Mouse (Mus musculus) fat pad, adult 2 months (tissue): Measurements from ENCODE around the gene Spef2.
"Not testable (repeated sequence)": the region's sequence is repeated elsewhere in the genome, so short reads cannot be mapped to it uniquely, and the experiment has no call there.

Experiments
- DNase-seq: peaks from one replicate; pipeline ENCODE4 v3.0.0-alpha.2; 2011; ENCODE audit warnings: low read depth, low spot score; ENCODE audit errors: extremely low read depth

Gene Spef2

DNA sequence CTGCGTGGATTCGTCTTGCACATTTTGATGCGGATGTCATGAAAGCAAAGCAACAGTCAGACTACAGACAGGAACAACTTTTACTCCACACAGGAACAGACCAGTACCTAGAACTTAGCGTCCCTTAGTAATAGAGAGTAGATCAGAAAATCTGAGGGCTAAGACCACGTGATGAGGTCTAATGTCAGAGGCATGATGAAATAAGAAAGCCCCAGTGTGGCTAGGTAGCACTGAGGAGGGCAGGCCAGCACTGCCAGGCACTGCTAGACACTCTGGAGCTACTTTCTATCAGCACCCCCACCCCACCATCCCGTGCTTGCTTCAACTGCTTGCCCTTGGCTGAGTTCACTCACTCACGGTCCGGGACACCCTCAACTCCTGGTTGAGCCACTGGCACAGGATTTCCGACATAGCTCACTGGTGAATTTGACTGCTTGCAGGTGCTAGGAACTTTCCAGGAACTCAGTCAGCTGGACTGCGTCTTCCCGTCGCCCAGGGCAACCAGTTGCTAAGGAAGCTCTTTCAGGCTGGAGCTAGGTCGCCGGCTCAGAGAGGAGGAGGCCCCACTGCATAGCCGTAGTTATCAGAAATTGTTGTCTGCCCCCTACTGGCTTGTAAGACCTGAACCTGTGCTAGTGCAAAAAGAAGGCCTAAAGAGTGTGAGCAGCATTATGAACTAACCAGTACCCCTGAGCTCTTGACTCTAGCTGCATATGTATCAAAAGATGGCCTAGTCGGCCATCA, at the start of gene Spef2:
TSS of gene Spef2 (minus strand) at position 510 of the 744 bp plus-strand sequence.
- no peak for DNase-seq

DNA sequence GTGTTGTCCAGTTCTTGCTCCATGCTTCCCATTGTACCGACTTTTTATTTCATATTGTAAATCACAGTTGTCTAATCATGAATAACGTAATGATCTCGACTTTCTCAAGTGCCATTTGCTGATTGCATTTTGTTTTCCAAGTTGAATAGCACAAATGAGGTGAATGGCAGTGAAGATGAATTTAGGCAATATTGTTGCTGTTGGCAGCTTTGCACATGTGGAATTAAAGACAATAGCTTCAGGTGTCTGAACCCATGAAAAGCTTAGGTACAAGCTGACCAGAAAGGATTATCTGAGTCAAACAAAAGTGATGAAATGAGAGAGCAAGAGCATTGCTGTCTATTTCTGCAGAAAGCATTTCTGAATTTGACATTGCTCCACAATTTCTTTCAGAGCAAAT, 45.5 kb upstream of the Spef2 start:
- DNase-seq, result peak; percentile 82

- no peak for DNase-seq
Measured at GRCm38 (mm10) chr15:9788245-9789030, 39.8 kb upstream of the Spef2 start.

DNA sequence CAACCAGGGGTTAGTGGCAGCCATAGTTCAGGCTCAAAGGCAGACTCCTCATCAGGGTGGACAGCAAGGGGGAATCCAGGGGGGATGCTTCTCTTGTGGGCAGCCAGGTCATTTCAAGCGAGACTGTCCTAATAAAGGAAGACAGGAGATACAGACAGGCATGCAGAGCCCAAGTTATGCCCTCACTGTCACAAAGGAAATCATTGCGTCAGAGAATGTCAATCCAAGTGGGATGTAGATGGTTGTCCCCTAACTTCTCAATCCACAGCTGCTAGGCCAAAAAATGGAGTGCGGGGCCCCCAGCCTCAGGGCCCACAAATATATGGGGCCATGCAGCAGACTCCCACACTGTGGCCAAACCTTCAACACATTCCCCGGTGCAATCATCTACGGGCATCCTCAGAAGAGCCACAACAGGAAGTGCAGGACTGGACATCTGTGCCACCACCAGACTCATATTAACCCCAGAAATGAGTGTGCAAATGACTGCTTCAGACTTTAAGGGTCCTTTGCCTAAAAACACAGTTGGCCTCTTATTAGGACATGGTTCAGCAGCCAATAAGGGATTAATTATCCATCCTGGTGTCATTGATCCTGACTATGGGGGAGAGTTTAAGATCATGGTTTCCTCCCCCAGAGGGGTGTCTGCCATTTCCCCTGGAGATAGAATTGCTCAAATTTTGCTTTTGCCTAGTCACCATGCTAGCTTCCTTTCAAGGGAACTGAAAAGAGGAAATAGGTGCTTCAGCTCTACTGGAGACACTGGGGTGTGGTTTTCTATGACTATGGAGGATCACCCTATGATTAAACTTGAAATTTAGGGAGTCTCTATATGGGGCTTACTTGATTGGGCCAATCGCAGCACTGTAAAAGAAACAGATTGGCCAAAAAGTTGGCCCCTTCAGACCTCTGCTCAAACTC, 25.8 kb upstream of the Spef2 start:
- DNase-seq, result not testable (repeated sequence)

- no peak for DNase-seq
Measured at GRCm38 (mm10) chr15:9768184-9768918, 19.7 kb upstream of the Spef2 start.

- no peak for DNase-seq
Measured at GRCm38 (mm10) chr15:9767034-9767433, 18.4 kb upstream of the Spef2 start.

GRCm38 (mm10) chr15:9750966-9751365, 2.3 kb upstream of the Spef2 start:
- DNase-seq, result peak; percentile 68

DNA sequence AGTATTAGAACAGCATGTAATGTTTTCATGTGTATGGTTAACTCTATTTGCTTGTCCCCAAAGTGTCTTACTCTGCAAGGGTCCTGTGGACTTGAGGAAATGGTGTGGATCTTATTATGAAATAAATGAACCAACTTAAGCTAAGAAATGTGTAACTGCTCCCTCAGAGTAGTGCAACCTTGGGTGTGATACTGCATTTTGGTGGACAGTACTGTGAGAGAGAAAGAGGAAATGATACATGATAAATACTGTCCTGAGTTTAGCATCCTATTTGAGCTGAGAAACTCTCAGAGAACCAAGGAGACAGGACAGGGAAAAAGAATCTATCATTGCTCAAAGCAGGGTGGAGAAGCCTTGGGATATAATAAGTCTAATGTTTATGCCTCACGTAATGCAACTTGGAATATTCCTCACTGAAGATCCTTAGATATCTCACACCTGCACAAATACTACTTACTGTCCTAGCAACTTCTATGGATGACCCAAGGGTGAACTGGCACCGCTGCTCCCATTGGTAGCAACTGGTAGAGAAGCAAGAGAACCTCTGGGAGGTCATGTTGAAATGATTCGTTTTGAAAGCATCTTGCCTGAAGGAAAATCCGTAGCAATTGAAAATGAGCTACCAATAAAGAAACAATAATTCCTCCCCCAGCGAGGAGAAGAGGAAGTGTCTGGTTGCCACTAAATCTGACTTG, 1.1 kb downstream of the Spef2 start:
- DNase-seq, result peak; percentile 88

GRCm38 (mm10) chr15:9742172-9742571, 6.5 kb downstream of the Spef2 start:
- DNase-seq, result no peak

GRCm38 (mm10) chr15:9714574-9715458, 33.9 kb downstream of the Spef2 start:
- DNase-seq, result no peak

DNA sequence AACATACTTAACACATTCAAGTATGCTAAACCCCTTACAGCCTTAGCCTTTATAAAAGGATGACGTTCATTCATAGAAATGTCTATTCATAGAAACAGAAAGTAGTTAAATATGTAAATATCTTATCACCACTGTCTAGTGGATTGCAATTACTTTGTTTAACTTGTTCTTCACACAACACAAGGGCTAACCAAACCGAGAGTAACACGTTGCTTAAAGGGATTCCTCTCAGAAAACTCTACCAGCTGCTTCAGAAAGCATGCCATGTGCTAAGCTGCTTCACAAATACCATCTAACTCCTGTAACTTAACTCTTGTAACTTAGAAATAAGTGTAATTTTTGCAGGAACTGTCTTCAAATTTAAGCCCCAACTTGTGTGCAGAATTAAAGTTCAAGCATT, 35.0 kb downstream of the Spef2 start:
- no peak for DNase-seq

DNA sequence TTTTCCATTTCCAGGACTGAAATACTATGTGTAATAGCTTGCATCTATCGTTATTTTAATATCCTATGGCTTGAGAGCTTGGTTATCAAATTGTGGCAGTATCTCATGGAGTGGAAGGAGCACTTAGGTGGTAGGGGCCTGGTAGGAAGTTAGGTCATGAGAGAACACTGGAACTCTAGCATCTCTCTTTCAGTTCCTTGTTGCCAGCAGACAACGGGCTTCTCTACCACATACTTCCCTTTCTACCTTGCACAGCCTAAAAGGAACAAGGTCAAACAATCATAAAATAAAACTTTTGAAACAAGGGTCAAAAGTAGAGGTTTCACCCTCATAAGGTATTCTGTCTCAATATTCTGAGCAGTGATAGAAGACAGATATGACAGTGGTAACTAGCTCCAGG, 38.3 kb downstream of the Spef2 start:
- DNase-seq, result no peak

- DNase-seq, result no peak
Measured at GRCm38 (mm10) chr15:9705830-9706450, 42.7 kb downstream of the Spef2 start.

- no peak for DNase-seq
Measured at GRCm38 (mm10) chr15:9701845-9702244, 46.8 kb downstream of the Spef2 start.

DNA sequence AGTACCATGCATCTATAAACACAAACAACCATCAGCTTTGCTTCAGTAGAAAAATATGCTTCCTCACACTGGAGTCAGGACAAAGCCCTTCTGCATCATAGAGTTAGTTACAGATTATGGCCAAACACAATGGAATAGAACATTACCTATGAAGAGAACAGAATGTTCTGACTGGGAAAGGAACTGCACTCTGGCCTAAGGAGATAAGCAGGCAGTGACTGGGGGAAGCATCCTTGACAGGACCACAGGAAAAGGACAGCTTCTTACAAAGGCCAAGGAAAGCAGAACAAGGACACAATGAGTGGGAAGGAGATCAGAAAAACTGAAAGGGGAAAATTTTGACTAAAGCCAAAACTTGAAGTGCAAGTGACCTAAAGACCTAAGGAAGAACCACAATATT, 56.9 kb downstream of the Spef2 start:
- DNase-seq, result no peak

GRCm38 (mm10) chr15:9690845-9691244, 57.8 kb downstream of the Spef2 start:
- no peak for DNase-seq

- no peak for DNase-seq
Measured at GRCm38 (mm10) chr15:9690436-9690835, 58.2 kb downstream of the Spef2 start.

DNA sequence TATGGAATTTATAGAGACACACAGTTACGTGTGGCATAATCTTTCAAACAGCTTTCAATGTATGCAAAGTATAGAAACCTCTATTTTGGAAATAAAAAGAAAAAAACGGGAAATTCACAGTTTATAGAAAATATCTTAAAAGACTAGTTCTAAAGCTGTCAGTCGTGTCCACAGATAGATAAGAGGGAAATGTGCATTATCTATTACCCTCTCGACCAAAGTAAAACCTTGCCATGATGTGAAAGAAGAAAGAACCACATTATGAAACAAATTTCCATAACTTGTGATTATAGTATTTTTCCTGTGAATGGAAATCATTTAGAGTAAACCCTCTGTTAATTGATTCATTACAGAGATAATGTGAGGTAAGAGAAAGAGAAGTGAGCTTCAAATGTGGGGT, 65.2 kb downstream of the Spef2 start:
- no peak for DNase-seq
